Comparison of ENCODE assay signal across 10 mouse cellular contexts in the genomic region with DNA sequence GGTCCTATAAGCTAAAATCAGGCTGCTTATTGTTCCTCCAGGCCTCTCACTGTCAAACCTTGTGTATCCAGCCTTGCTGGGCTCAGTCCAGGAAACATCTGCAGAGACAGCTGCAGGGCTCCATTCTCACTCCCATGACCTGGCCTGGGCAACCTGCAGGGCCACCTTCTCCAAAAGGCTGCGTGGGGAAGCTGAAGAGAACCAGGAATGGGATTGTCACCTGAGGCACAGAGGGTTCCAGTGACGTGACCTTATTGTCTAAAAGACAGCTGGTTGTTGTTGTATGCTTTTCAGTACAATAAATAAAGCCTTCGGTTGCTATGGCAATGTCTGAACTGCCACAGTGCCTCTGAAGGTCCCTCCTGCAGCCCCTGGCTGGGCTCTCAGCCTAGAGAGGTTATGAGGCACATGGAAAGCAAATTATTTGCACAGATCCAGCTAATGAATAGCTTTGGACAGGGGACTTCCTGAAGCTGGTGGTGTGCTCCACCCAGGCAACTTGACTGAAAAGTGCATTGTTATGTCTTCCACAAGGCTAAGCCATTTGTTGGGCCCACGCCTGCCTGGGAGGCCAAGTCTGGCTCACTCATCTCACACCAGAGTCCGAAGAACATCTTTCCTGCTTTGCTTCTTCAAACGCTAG.
DNase-seq lines count a peak whose midpoint lies in the region; ATAC-seq and TF ChIP-seq lines count a peak whose summit lies in the region.
"Had no signal": no experiment of that assay in that cellular context is flagged by ENCODE, and none has a peak within 500 bp of the region (broad histone marks: within the 10 kb centered on the region; RNA-seq: fewer than 3 reads in every experiment).

No protein-coding gene starts in this region.

- H3K36me3 ChIP-seq in forebrain, embryonic 15.5 days: no peaks in the 10 kb centered on the region
- H3K36me3 ChIP-seq in forebrain, embryonic 10.5 days (replicated peaks): no peaks in the 10 kb centered on the region
- H3K36me3 ChIP-seq in hindbrain, postnatal 0 days (ENCODE audit: insufficient read depth, low read length): no peaks in the 10 kb centered on the region
- no peaks in the 10 kb centered on the region for H3K36me3 ChIP-seq in lung, postnatal 0 days (ENCODE audit: insufficient read depth, low read length)
- H3K36me3 ChIP-seq: embryonic facial prominence, embryonic 12.5 days had no signal

- no peak; the same call in 1 of the 2 replicates for TF ChIP-seq EP300 in lung, postnatal 0 days (IDR thresholded peaks at IDR 0.05)

- ATAC-seq in forebrain, embryonic 15.5 days (replicated peaks): 0 out of 2 replicates have a peak, but pooled peaks have one; percentile 32
- ATAC-seq in hindbrain, postnatal 0 days: peak; percentile 43; the same call in 1 of the 2 replicates
- ATAC-seq in lung, postnatal 0 days: peak; percentile 79
- no peak for ATAC-seq in inflammation-experienced regulatory T-cells, adult 6 months

- no peak overlapping the region for H3K9ac ChIP-seq in forebrain, embryonic 15.5 days (replicated peaks)
- H3K9ac ChIP-seq in hindbrain, postnatal 0 days (replicated peaks; ENCODE audit: low read length): no peak overlapping the region
- H3K9ac ChIP-seq in lung, postnatal 0 days (replicated peaks; ENCODE audit: low read depth): no peak overlapping the region
- H3K9ac ChIP-seq: embryonic facial prominence, embryonic 12.5 days had no signal

- H3K9me3 ChIP-seq in forebrain, embryonic 15.5 days: no peaks in the 10 kb centered on the region
- H3K9me3 ChIP-seq in forebrain, embryonic 10.5 days: no peaks in the 10 kb centered on the region
- no peaks in the 10 kb centered on the region for H3K9me3 ChIP-seq in hindbrain, postnatal 0 days (ENCODE audit: low read length)
- H3K9me3 ChIP-seq in lung, postnatal 0 days (ENCODE audit: low read length): no peaks in the 10 kb centered on the region
- H3K9me3 ChIP-seq: embryonic facial prominence, embryonic 12.5 days had no signal

- WGBS in forebrain, embryonic 15.5 days: 51% methylated on average over 6 of the region's 6 CpGs
- WGBS in forebrain, embryonic 10.5 days: 68% methylated on average over 6 of the region's 6 CpGs
- 32% methylated on average over 6 of the region's 6 CpGs for WGBS in hindbrain, postnatal 0 days
- 52% methylated on average over 6 of the region's 6 CpGs for WGBS in lung, postnatal 0 days

- H3K4me2 ChIP-seq in forebrain, embryonic 15.5 days (replicated peaks): no peak overlapping the region
- no peak overlapping the region for H3K4me2 ChIP-seq in hindbrain, postnatal 0 days (ENCODE audit: low read depth, low read length)
- H3K4me2 ChIP-seq in lung, postnatal 0 days (replicated peaks; ENCODE audit: low read depth, low read length): no peak overlapping the region
- H3K4me2 ChIP-seq: embryonic facial prominence, embryonic 12.5 days had no signal

- no peak overlapping the region for H3K4me3 ChIP-seq in forebrain, embryonic 15.5 days
- no peak overlapping the region for H3K4me3 ChIP-seq in forebrain, embryonic 10.5 days
- H3K4me3 ChIP-seq in hindbrain, postnatal 0 days (ENCODE audit: low read length): no peak overlapping the region
- no peak overlapping the region for H3K4me3 ChIP-seq in lung, postnatal 0 days (ENCODE audit: low read depth, low read length)
- H3K4me3 ChIP-seq: embryonic facial prominence, embryonic 12.5 days had no signal

- H3K4me1 ChIP-seq in forebrain, embryonic 15.5 days: peaks cover 5% of the 10 kb centered on the region; the same call in 1 of the 2 replicates
- H3K4me1 ChIP-seq in forebrain, embryonic 10.5 days: peaks cover 9% of the 10 kb centered on the region
- H3K4me1 ChIP-seq in hindbrain, postnatal 0 days (ENCODE audit: insufficient read depth, low read length): no peaks in the 10 kb centered on the region
- H3K4me1 ChIP-seq in lung, postnatal 0 days (ENCODE audit: insufficient read depth, low read depth, low read length): no peaks in the 10 kb centered on the region
- H3K4me1 ChIP-seq: embryonic facial prominence, embryonic 12.5 days had no signal

- TF ChIP-seq CTCF in brain, embryonic 14.5 days (IDR thresholded peaks at IDR 0.05; ENCODE audit: borderline replicate concordance, extremely low read depth, insufficient read depth, insufficient read length): no peak
- no peak for TF ChIP-seq CTCF in hindbrain, postnatal 0 days (IDR thresholded peaks at IDR 0.05; ENCODE audit: low read depth)
- no peak for TF ChIP-seq CTCF in lung, postnatal 0 days (IDR thresholded peaks at IDR 0.05)

- no peak for DNase-seq in forebrain, embryonic 10.5 days (ENCODE audit: extremely low spot score, low spot score)
- DNase-seq in brain, embryonic 14.5 days (ENCODE audit: low read depth): peak; percentile 38
- peak; percentile 28 for DNase-seq in hindbrain, postnatal 0 days (ENCODE audit: low spot score)
- DNase-seq in lung, postnatal 0 days (ENCODE audit: low spot score): peak; percentile 53
- DNase-seq in right cerebral cortex, postnatal 4 days: no peak
- DNase-seq in layer of hippocampus, postnatal 10 days (ENCODE audit: low spot score in 2 of 2): no peak
- DNase-seq: liver had no signal

- H3K27me3 ChIP-seq in forebrain, embryonic 15.5 days: no peaks in the 10 kb centered on the region
- H3K27me3 ChIP-seq in forebrain, embryonic 10.5 days (ENCODE audit: poor library complexity, severe bottlenecking): no peaks in the 10 kb centered on the region
- no peaks in the 10 kb centered on the region for H3K27me3 ChIP-seq in hindbrain, postnatal 0 days (ENCODE audit: insufficient read depth, low read length)
- no peaks in the 10 kb centered on the region for H3K27me3 ChIP-seq in lung, postnatal 0 days (replicated peaks; ENCODE audit: insufficient read depth, low read length)
- H3K27me3 ChIP-seq: embryonic facial prominence, embryonic 12.5 days had no signal

- H3K27ac ChIP-seq in forebrain, embryonic 15.5 days (replicated peaks): no peak overlapping the region
- H3K27ac ChIP-seq in forebrain, embryonic 10.5 days: no peak overlapping the region
- no peak overlapping the region for H3K27ac ChIP-seq in hindbrain, postnatal 0 days
- H3K27ac ChIP-seq in lung, postnatal 0 days (ENCODE audit: low read length): no peak overlapping the region
- H3K27ac ChIP-seq: embryonic facial prominence, embryonic 12.5 days had no signal

- TF ChIP-seq POLR2A in brain, embryonic 14.5 days (IDR thresholded peaks at IDR 0.05; ENCODE audit: borderline replicate concordance, extremely low read depth, insufficient read depth, insufficient read length, poor library complexity, severe bottlenecking): no peak

Comparison
In these comparisons a context has a peak if more than half of its experiments do, and no peak if none do; other contexts are left out.
1. DNase-seq: peak in brain, embryonic 14.5 days (single experiment), hindbrain, postnatal 0 days (single experiment) and lung, postnatal 0 days (single experiment); none in forebrain, embryonic 10.5 days (single experiment), right cerebral cortex, postnatal 4 days (single experiment) and layer of hippocampus, postnatal 10 days (0 of 2).